In genomic region chr7:25815571-25815970, GRCm38 (mm10) we compare ENCODE assay signal across 10 mouse cellular contexts. TPM values are rescaled to one million over a fixed set of nuclear protein-coding genes. Genes with fewer than 3 reads are reported as not detected.
DNase-seq lines count a peak whose midpoint lies in the region; ATAC-seq and TF ChIP-seq lines count a peak whose summit lies in the region.
"Had no signal": no experiment of that assay in that cellular context is flagged by ENCODE, and none has a peak within 500 bp of the region (broad histone marks: within the 10 kb centered on the region; RNA-seq: fewer than 3 reads in every experiment).

No protein-coding gene starts in this region.

- in situ Hi-C loops in ES-E14 (cut with MboI; ENCODE audit: low sequenced_read_pairs in 2 of 2, unreplicated experiment in 2 of 2): no loop called here

- ATAC-seq in heart, embryonic 15.5 days (replicated peaks; ENCODE audit: insufficient number of reproducible peaks, insufficient read depth, low FRiP score, low read depth): no peak
- 0 out of 2 replicates have a peak, but pooled peaks have one; percentile 7 for ATAC-seq in forebrain, postnatal 0 days

- peaks cover 38% of the 10 kb centered on the region for H3K27me3 ChIP-seq in heart, embryonic 15.5 days
- H3K27me3 ChIP-seq in forebrain, postnatal 0 days (ENCODE audit: insufficient read depth, low read length): peaks cover 4% of the 10 kb centered on the region
- peaks cover 36% of the 10 kb centered on the region for H3K27me3 ChIP-seq in midbrain, embryonic 10.5 days (ENCODE audit: low read depth, poor library complexity, severe bottlenecking)

- intact Hi-C loops in heart, postnatal 36 days (cut with DNase I): no loop called here

- no peaks in the 10 kb centered on the region for H3K9me3 ChIP-seq in heart, embryonic 15.5 days (replicated peaks)
- H3K9me3 ChIP-seq in ES-E14 (ENCODE audit: control insufficient read depth, insufficient read depth, low read depth, low read length): no peaks in the 10 kb centered on the region
- H3K9me3 ChIP-seq in forebrain, postnatal 0 days (ENCODE audit: low read length): no peaks in the 10 kb centered on the region
- no peaks in the 10 kb centered on the region for H3K9me3 ChIP-seq in midbrain, embryonic 10.5 days (replicated peaks)

- peak overlapping the region; percentile 50; the same call in 1 of the 2 replicates for H3K4me3 ChIP-seq in heart, embryonic 15.5 days
- H3K4me3 ChIP-seq in ES-E14 (ENCODE audit: insufficient read depth in 1 of 2, low read depth in 1 of 2, low read length in 2 of 2, poor library complexity in 1 of 2, severe bottlenecking in 1 of 2): peak overlapping the region; percentile 62 to 64
- peak overlapping the region; percentile 47; the same call in 1 of the 2 replicates for H3K4me3 ChIP-seq in forebrain, postnatal 0 days (ENCODE audit: low read depth, low read length)
- H3K4me3 ChIP-seq in midbrain, embryonic 10.5 days: peak overlapping the region; percentile 57

- peak overlapping the region; percentile 81; the same call in 1 of the 2 replicates for H3K4me2 ChIP-seq in heart, embryonic 15.5 days
- H3K4me2 ChIP-seq in forebrain, postnatal 0 days (ENCODE audit: low read depth): peak overlapping the region; percentile 83

- no peak overlapping the region for H3K27ac ChIP-seq in heart, embryonic 15.5 days
- no peak overlapping the region for H3K27ac ChIP-seq in ES-E14 (ENCODE audit: insufficient read depth, low read depth, low read length, poor library complexity, severe bottlenecking)
- no peak overlapping the region for H3K27ac ChIP-seq in forebrain, postnatal 0 days (ENCODE audit: low read depth, low read length)
- H3K27ac ChIP-seq in midbrain, embryonic 10.5 days (replicated peaks): no peak overlapping the region; the same call in 1 of the 2 replicates

- DNase-seq in heart, postnatal 36 days: no peak
- no peak for DNase-seq in ES-E14 (ENCODE audit: low read depth, low spot score)
- no peak for DNase-seq in forebrain, postnatal 0 days
- DNase-seq in midbrain, embryonic 10.5 days (ENCODE audit: low spot score): no peak
- no peak for DNase-seq in adrenal gland, postnatal 10 days
- DNase-seq in left cerebral cortex, adult 9 months (ENCODE audit: low spot score in 2 of 2): no peak
- DNase-seq in left cerebral cortex, adult 11 months (ENCODE audit: low spot score): no peak
- DNase-seq: adrenal gland, postnatal 36 days; kidney, postnatal 10 days had no signal

- H3K9ac ChIP-seq in heart, embryonic 15.5 days: no peak overlapping the region
- peak overlapping the region; percentile 23; the same call in 1 of the 2 replicates for H3K9ac ChIP-seq in ES-E14 (ENCODE audit: insufficient read depth, low read depth, low read length, poor library complexity, severe bottlenecking)
- no peak overlapping the region for H3K9ac ChIP-seq in forebrain, postnatal 0 days

- TF ChIP-seq CTCF in forebrain, postnatal 0 days (IDR thresholded peaks at IDR 0.05; ENCODE audit: low read depth): no peak

- WGBS in heart, embryonic 15.5 days: 17% methylated on average over 7 of the region's 7 CpGs
- WGBS in forebrain, postnatal 0 days: 17% methylated on average over 7 of the region's 7 CpGs
- 25% methylated on average over 7 of the region's 7 CpGs for WGBS in midbrain, embryonic 10.5 days

- H3K36me3 ChIP-seq in heart, embryonic 15.5 days: no peaks in the 10 kb centered on the region
- no peaks in the 10 kb centered on the region for H3K36me3 ChIP-seq in ES-E14 (ENCODE audit: control insufficient read depth, insufficient read depth, low read length, poor library complexity, severe bottlenecking)
- H3K36me3 ChIP-seq in forebrain, postnatal 0 days (ENCODE audit: insufficient read depth): no peaks in the 10 kb centered on the region
- no peaks in the 10 kb centered on the region for H3K36me3 ChIP-seq in midbrain, embryonic 10.5 days

- H3K4me1 ChIP-seq in heart, embryonic 15.5 days (replicated peaks): peaks cover 12% of the 10 kb centered on the region
- H3K4me1 ChIP-seq in ES-E14 (ENCODE audit: control insufficient read depth in 2 of 2, insufficient read depth in 2 of 2, low read length in 2 of 2, poor library complexity in 1 of 2): peaks cover 2 to 17% of the 10 kb centered on the region in 2 experiments; a peak in 2 of 4 replicates
- no peaks in the 10 kb centered on the region for H3K4me1 ChIP-seq in forebrain, postnatal 0 days (ENCODE audit: insufficient read depth)
- peaks cover 14% of the 10 kb centered on the region for H3K4me1 ChIP-seq in midbrain, embryonic 10.5 days

TF ChIP-seq in ES-E14, 5 proteins besides CTCF, POLR2A, EP300 and RAD21:
- no peak for TF ChIP-seq ZC3H11A (IDR thresholded peaks at IDR 0.05; ENCODE audit: borderline replicate concordance, low read depth, low read length)
- TF ChIP-seq CHD2 (IDR thresholded peaks at IDR 0.05; ENCODE audit: low read depth, low read length): no peak
- no peak for TF ChIP-seq MAFK (IDR thresholded peaks at IDR 0.05; ENCODE audit: insufficient read depth, low read depth, low read length)
- no peak for TF ChIP-seq ZNF384 (IDR thresholded peaks at IDR 0.05; ENCODE audit: low read depth, low read length)
- TF ChIP-seq HCFC1 (IDR thresholded peaks at IDR 0.05; ENCODE audit: borderline replicate concordance, insufficient read depth, low read length): no peak

RNA-seq across cellular contexts. Expression of gene Cyp2s1, which starts 1.1 kb away (rescaled TPM):
- 3.3 and 5.1 TPM in 2 replicates for polyA plus RNA-seq in heart, embryonic 15.5 days (2015; fragmentation: Nextera tagmentation; extraction: Ambion mirVana)
- total RNA-seq in heart, postnatal 36 days (2021): 10 to 100 TPM in 1 of 2 experiments, 1 to 10 TPM in 1; 4.4 to 10.1 TPM
- total RNA-seq in ES-E14 (2012; rRNA removed): 11.2 and 12.9 TPM in 2 replicates
- total RNA-seq in forebrain, postnatal 0 days (2014; rRNA removed): 1.2 and 2.0 TPM in 2 replicates
- 1.4 and 1.9 TPM in 2 replicates for polyA plus RNA-seq in forebrain, postnatal 0 days (2015; fragmentation: Nextera tagmentation; extraction: Ambion mirVana)
- 0.25 and 0.34 TPM in 2 replicates for polyA plus RNA-seq in midbrain, embryonic 10.5 days (2016; fragmentation: Nextera tagmentation; extraction: Ambion mirVana)
- total RNA-seq in adrenal gland, postnatal 10 days (2021): 1 to 10 TPM; 3.2 to 3.9 TPM

RNA-seq across cellular contexts. Expression of gene Axl, which starts 27.1 kb away (rescaled TPM):
- 49.1 and 65.3 TPM in 2 replicates for polyA plus RNA-seq in heart, embryonic 15.5 days (2015; fragmentation: Nextera tagmentation; extraction: Ambion mirVana)
- total RNA-seq in heart, postnatal 36 days (2021): 10 to 100 TPM; 81.0 to 94.8 TPM
- total RNA-seq in ES-E14 (2012; rRNA removed): 27.1 and 56.5 TPM in 2 replicates
- total RNA-seq in forebrain, postnatal 0 days (2014; rRNA removed): 15.8 and 17.7 TPM in 2 replicates
- polyA plus RNA-seq in forebrain, postnatal 0 days (2015; fragmentation: Nextera tagmentation; extraction: Ambion mirVana): 14.6 and 16.1 TPM in 2 replicates
- 16.5 and 21.6 TPM in 2 replicates for polyA plus RNA-seq in midbrain, embryonic 10.5 days (2016; fragmentation: Nextera tagmentation; extraction: Ambion mirVana)
- 10 to 100 TPM; 62.1 to 66.3 TPM for total RNA-seq in adrenal gland, postnatal 10 days (2021)
